Mouse (Mus musculus) kidney, adult 2 months (tissue): ENCODE data around the gene Fzd5.

Experiments used
- CTCF ChIP-seq: fragments of 200-500 bp; conservative IDR thresholded peaks from 2 replicates; pipeline ENCODE4 v1.5.1; 2011; ENCODE audit warnings: low read depth, mild to moderate bottlenecking, control low read depth, low read length, moderate library complexity, mixed read lengths; ENCODE audit not compliant: insufficient read depth, insufficient read length
- POLR2A ChIP-seq: fragments of 200-500 bp; IDR thresholded peaks from one replicate; pipeline ENCODE4 v1.6.1; 2011; ENCODE audit warnings: low read depth, low read length, control low read depth

- TF ChIP-seq POLR2A (no peak), CTCF (no peak)
Measured at GRCm38 (mm10) chr1:64753668-64754067, 16.1 kb upstream of the Fzd5 start.
